Mouse (Mus musculus) monocyte, adult 2 months (primary cell): ENCODE data around the gene Cx3cr1.

ENCODE experiments used
- DNase-seq, 2 experiments: peaks; one replicate each; pipeline ENCODE4 v3.0.0; 2022; ENCODE audit warnings: low spot score in 2 of 2, low read depth in 1 of 2

Gene Cx3cr1

GRCm38 (mm10) chr9:119895040-119895721 lies 174.5 kb downstream of the Cx3cr1 start:
- DNase-seq, result peak; percentile 33 to 50

- DNase-seq, result peak; percentile 92 to 93
These were observed 175.2 kb downstream of the Cx3cr1 start, which contains the start of gene Wdr48 for GRCm38 (mm10) chr9:119894339-119895009. Gene Wdr48 (plus strand): TSS chr9:119894878.

- no peak for DNase-seq
These were observed 175.8 kb downstream of the Cx3cr1 start for GRCm38 (mm10) chr9:119893881-119894280.

- no peak for DNase-seq
These were observed 179.0 kb downstream of the Cx3cr1 start for GRCm38 (mm10) chr9:119890692-119891091.

GRCm38 (mm10) chr9:119889446-119889845 lies 180.2 kb downstream of the Cx3cr1 start:
- no peak for DNase-seq

- no peak for DNase-seq
These were observed 180.8 kb downstream of the Cx3cr1 start for GRCm38 (mm10) chr9:119888843-119889246.

- no peak for DNase-seq
These were observed 182.4 kb downstream of the Cx3cr1 start for GRCm38 (mm10) chr9:119887144-119887901.

- no peak for DNase-seq
These were observed 215.5 kb downstream of the Cx3cr1 start for GRCm38 (mm10) chr9:119854170-119854569.

- no peak for DNase-seq
These were observed 216.4 kb downstream of the Cx3cr1 start for GRCm38 (mm10) chr9:119853071-119853846.

- DNase-seq, result no peak
These were observed 217.2 kb downstream of the Cx3cr1 start for GRCm38 (mm10) chr9:119852347-119853030.
